Mouse (Mus musculus) Patski (cell line): ENCODE measurements around the gene Map3k12. TPM values are rescaled to one million over a fixed set of nuclear protein-coding genes. Genes with fewer than 3 reads are reported as not detected.

Source experiments
- ATAC-seq: fragments of 100-300 bp; one replicate; pipeline ENCODE4 v1.8.0; 2021
- CTCF ChIA-PET: fragments of 350-600 bp; sonication (Branson Sonifier 250); formaldehyde crosslinking; loops from one replicate; lab custom pipeline; 2022; ENCODE audit warnings: inconsistent platforms; lab: Charles Lee
- POLR2A ChIA-PET: fragments of 350-600 bp; sonication (Branson Sonifier 250); formaldehyde crosslinking; loops from one replicate; lab custom pipeline; 2022; ENCODE audit warnings: antibody characterized with exemption, inconsistent platforms; lab: Charles Lee
- DNase-seq: peaks from one replicate; pipeline ENCODE4 v3.0.0-alpha.2; 2011; ENCODE audit warnings: low read depth, low spot score
- H3K27me3 ChIP-seq: fragments of 371-371 bp; one replicate; pipeline ENCODE4 v1.5.1; 2021
- CTCF ChIP-seq: fragments of 100-300 bp; IDR thresholded peaks from one replicate; pipeline ENCODE4 v1.5.1; 2021
- in situ Hi-C: fragments of 300-500 bp; cut with MboI; formaldehyde crosslinking; loops from 3 replicates; pipeline ENCODE4 v1.11.1; 2018; ENCODE audit warnings: low pct_unique_long_range_greater_than_20kb, mixed read lengths
- polyA plus RNA-seq: library from polyadenylated mRNA; unstranded; gene quantifications from one replicate; pipeline ENCODE4 v1.2.3, GENCODE M21; 2021

Map3k12 gene
- polyA plus RNA-seq, 1 experiment from 2014 or later = 41.5 TPM

GRCm38 (mm10) chr15:102468675-102469370 lies 48.0 kb downstream of the Map3k12 start:
- H3K27me3 ChIP-seq = no peaks in the 10 kb centered on the region
- TF ChIP-seq CTCF = peak; percentile 43
- in situ Hi-C loops = no loop called here
- DNase-seq (no peak), ATAC-seq (no peak)
- ChIA-PET CTCF (interaction anchor here (2.2 kb wide), 1 partner anchor 9 kb away, joined by 4 read pairs; the partner anchor contains the start of gene Prr13), POLR2A (interaction anchor here (0.6 kb wide), 1 partner anchor 17 kb away, joined by 4 read pairs; no protein-coding TSS in a partner anchor)

GRCm38 (mm10) chr15:102463666-102464065 lies 53.2 kb downstream of the Map3k12 start:
- DNase-seq (no peak), ATAC-seq (no peak)
- POLR2A ChIA-PET = no interaction called here
- in situ Hi-C loops = no loop called here
- peak; percentile 35 for TF ChIP-seq CTCF
- CTCF ChIA-PET = interaction anchor here (3.3 kb wide), 1 partner anchor 61 kb away, joined by 12 read pairs; the partner anchor contains the start of gene Npff
- no peaks in the 10 kb centered on the region for H3K27me3 ChIP-seq

- no peak for ATAC-seq
- no peak for DNase-seq
- ChIA-PET CTCF (no interaction called here), POLR2A (interaction anchor here (1.0 kb wide), 1 partner anchor 57 kb away, joined by 3 read pairs; no protein-coding TSS in a partner anchor)
- no peak for TF ChIP-seq CTCF
- no peaks in the 10 kb centered on the region for H3K27me3 ChIP-seq
- in situ Hi-C loops = no loop called here
Measured at GRCm38 (mm10) chr15:102461430-102462075, 55.3 kb downstream of the Map3k12 start.

GRCm38 (mm10) chr15:102460971-102461370 lies 55.9 kb downstream of the Map3k12 start:
- in situ Hi-C loops = no loop called here
- ChIA-PET CTCF (no interaction called here), POLR2A (interaction anchor here (0.6 kb wide), 1 partner anchor 65 kb away, joined by 4 read pairs; no protein-coding TSS in a partner anchor)
- no peak for TF ChIP-seq CTCF
- DNase-seq = no peak
- ATAC-seq = no peak
- H3K27me3 ChIP-seq = no peaks in the 10 kb centered on the region

- TF ChIP-seq CTCF = no peak
- in situ Hi-C loops = no loop called here
- H3K27me3 ChIP-seq = no peaks in the 10 kb centered on the region
- ChIA-PET POLR2A (interaction anchor here (0.6 to 1.6 kb wide), 2 partner anchors 10 to 65 kb away, joined by 4 to 7 read pairs; partner anchors contain the start of gene Pcbp2), CTCF (interaction anchor here (1.7 kb wide), 1 partner anchor 9 kb away, joined by 4 read pairs; the partner anchor contains the start of gene Pcbp2)
- ATAC-seq = no peak
- DNase-seq = no peak
Measured at GRCm38 (mm10) chr15:102460409-102460808, 56.5 kb downstream of the Map3k12 start.

- in situ Hi-C loops = no loop called here
- DNase-seq = no peak
- ChIA-PET POLR2A (interaction anchor here (1.6 kb wide), 1 partner anchor 10 kb away, joined by 7 read pairs; the partner anchor contains the start of gene Pcbp2), CTCF (interaction anchor here (1.7 kb wide), 1 partner anchor 10 kb away, joined by 4 read pairs; the partner anchor contains the start of gene Pcbp2)
- TF ChIP-seq CTCF = no peak
- ATAC-seq = no peak
- H3K27me3 ChIP-seq = no peaks in the 10 kb centered on the region
Measured at GRCm38 (mm10) chr15:102459847-102460246, 57.0 kb downstream of the Map3k12 start.

- ATAC-seq (no peak), DNase-seq (no peak)
- ChIA-PET POLR2A (interaction anchor here (1.0 to 1.6 kb wide), 2 partner anchors 11 to 58 kb away, joined by 3 to 7 read pairs; partner anchors contain the start of genes Pcbp2 and Tarbp2), CTCF (interaction anchor here (1.7 kb wide), 1 partner anchor 10 kb away, joined by 4 read pairs; the partner anchor contains the start of gene Pcbp2)
- no peaks in the 10 kb centered on the region for H3K27me3 ChIP-seq
- in situ Hi-C loops = no loop called here
- no peak for TF ChIP-seq CTCF
Measured at GRCm38 (mm10) chr15:102459381-102459780, 57.5 kb downstream of the Map3k12 start.

- ChIA-PET POLR2A (interaction anchor here (1.0 to 1.6 kb wide), 2 partner anchors 11 to 59 kb away, joined by 3 to 7 read pairs; partner anchors contain the start of genes Pcbp2 and Tarbp2), CTCF (interaction anchor here (1.7 kb wide), 1 partner anchor 11 kb away, joined by 4 read pairs; the partner anchor contains the start of gene Pcbp2)
- peak; percentile 78 for TF ChIP-seq CTCF
- H3K27me3 ChIP-seq = no peaks in the 10 kb centered on the region
- in situ Hi-C loops = no loop called here
- DNase-seq (peak; percentile 98), ATAC-seq (peak; percentile 68)
Measured at GRCm38 (mm10) chr15:102458904-102459317, 58.0 kb downstream of the Map3k12 start, which contains the start of gene Prr13. Gene Prr13, plus strand, starts transcription at chr15:102459028.

GRCm38 (mm10) chr15:102458050-102458736 lies 58.7 kb downstream of the Map3k12 start:
- ChIA-PET POLR2A (no interaction called here), CTCF (no interaction called here)
- no peaks in the 10 kb centered on the region for H3K27me3 ChIP-seq
- no peak for DNase-seq
- ATAC-seq = no peak
- in situ Hi-C loops = no loop called here
- no peak for TF ChIP-seq CTCF

GRCm38 (mm10) chr15:102455993-102456392 lies 60.9 kb downstream of the Map3k12 start:
- DNase-seq (no peak), ATAC-seq (no peak)
- in situ Hi-C loops = no loop called here
- no peaks in the 10 kb centered on the region for H3K27me3 ChIP-seq
- CTCF ChIA-PET = interaction anchor here (1.2 kb wide), 1 partner anchor 47 kb away, joined by 3 read pairs; no protein-coding TSS in a partner anchor
- POLR2A ChIA-PET = no interaction called here
- TF ChIP-seq CTCF = peak; percentile 72
